Mouse (Mus musculus) myocyte (in vitro differentiated cells): ENCODE data around the gene Synj2.

Experiments used
- E2F4 ChIP-seq: IDR thresholded peaks from one replicate; pipeline ENCODE4 v1.6.1; 2011; ENCODE audit warnings: mild to moderate bottlenecking, control low read depth, moderate library complexity; ENCODE audit not compliant: insufficient read depth
- MAX ChIP-seq: IDR thresholded peaks from one replicate; pipeline ENCODE4 v1.6.1; 2011; ENCODE audit warnings: low read depth, mild to moderate bottlenecking, control low read depth
- MYOD1 ChIP-seq, 3 experiments: IDR thresholded peaks; one replicate each; pipeline ENCODE4 v1.6.1; 2011; ENCODE audit warnings: control low read depth in 2 of 3, low read depth in 2 of 3, mild to moderate bottlenecking in 2 of 3, moderate library complexity in 1 of 3; ENCODE audit not compliant: insufficient read length in 2 of 3, control insufficient read depth in 1 of 3
- POLR2A ChIP-seq: IDR thresholded peaks from one replicate; pipeline ENCODE4 v1.6.1; 2011; ENCODE audit warnings: low read depth, mild to moderate bottlenecking, control low read depth, moderate library complexity; ENCODE audit not compliant: insufficient read length
- POLR2AphosphoS2 ChIP-seq: IDR thresholded peaks from one replicate; pipeline ENCODE4 v1.6.1; 2011; ENCODE audit warnings: low read depth, control low read depth; ENCODE audit not compliant: insufficient read length
- SRF ChIP-seq: IDR thresholded peaks from one replicate; pipeline ENCODE4 v1.6.1; 2011; ENCODE audit warnings: low read depth; ENCODE audit not compliant: control insufficient read depth, insufficient read length
- USF1 ChIP-seq: IDR thresholded peaks from one replicate; pipeline ENCODE4 v1.6.1; 2011; ENCODE audit warnings: low read depth, mild to moderate bottlenecking, control low read depth, moderate library complexity

GRCm38 (mm10) chr17:5929031-5929430 lies 12.0 kb upstream of the Synj2 start:
- no peak for TF ChIP-seq MYOD1 (IDR thresholded peaks at IDR 0.05; ENCODE audit: control insufficient read depth in 1 of 3, insufficient read length in 2 of 3, low read depth in 2 of 3)
- TF ChIP-seq SRF = no peak
- no peak for TF ChIP-seq E2F4
- TF ChIP-seq USF1 = no peak
- TF ChIP-seq POLR2A = no peak
- no peak for TF ChIP-seq MAX
- no peak for TF ChIP-seq POLR2AphosphoS2
